Mouse (Mus musculus) midbrain, embryonic 16.5 days (tissue): Measurements from ENCODE around the gene Rad51d. TPM values are rescaled to one million over a fixed set of nuclear protein-coding genes. Genes with fewer than 3 reads are reported as not detected.
A peak's percentile ranks its signal among the peaks of the same experiment; 100 is the strongest.

Source experiments
- ATAC-seq: fragments of 200-750 bp; cut with Nextera tagmentation; 2 replicates; pipeline ENCODE4 v1.8.0; 2017; ENCODE audit warnings: moderate TSS enrichment
- H3K27ac ChIP-seq: fragments of 300-500 bp; sonication (generic); 2 replicates; pipeline ENCODE4 v1.5.1; 2014; ENCODE audit warnings: mild to moderate bottlenecking, low read length, mixed read lengths
- H3K27me3 ChIP-seq: fragments of 300-500 bp; sonication (generic); 2 replicates; pipeline ENCODE4 v1.6.1; 2014; ENCODE audit warnings: low read depth, low read length, mixed read lengths; ENCODE audit not compliant: control insufficient read depth, insufficient read depth
- H3K36me3 ChIP-seq: fragments of 300-500 bp; sonication (generic); 2 replicates; pipeline ENCODE4 v1.6.1; 2014; ENCODE audit warnings: mild to moderate bottlenecking, low read length, moderate library complexity, mixed read lengths; ENCODE audit not compliant: control insufficient read depth, insufficient read depth
- H3K4me1 ChIP-seq: fragments of 300-500 bp; sonication (generic); 2 replicates; pipeline ENCODE4 v1.6.1; 2014; ENCODE audit warnings: mild to moderate bottlenecking, low read length, mixed read lengths; ENCODE audit not compliant: control insufficient read depth, insufficient read depth
- H3K4me2 ChIP-seq: fragments of 300-500 bp; sonication (generic); 2 replicates; pipeline ENCODE4 v1.6.1; 2014; ENCODE audit warnings: mild to moderate bottlenecking, low read length, mixed read lengths
- H3K4me3 ChIP-seq: fragments of 300-500 bp; sonication (generic); 2 replicates; pipeline ENCODE4 v1.5.1; 2014; ENCODE audit warnings: low read depth, mild to moderate bottlenecking, low read length, moderate library complexity, mixed read lengths
- H3K9ac ChIP-seq: fragments of 300-500 bp; sonication (generic); 2 replicates; pipeline ENCODE4 v1.6.1; 2014; ENCODE audit warnings: low read depth, low read length, mixed read lengths
- H3K9me3 ChIP-seq: fragments of 300-500 bp; sonication (generic); replicated peaks from 2 replicates; pipeline ENCODE4 v1.6.1; 2014; ENCODE audit warnings: mild to moderate bottlenecking, low read length, mixed read lengths; ENCODE audit not compliant: control insufficient read depth, poor library complexity, severe bottlenecking
- WGBS: fragments of 180-500 bp; shearing (Covaris S2); extraction: QIAGEN DNeasy Blood & Tissue Kit; methylation state at CpG from one replicate; pipeline ENCODE4 v1.1.7; 2014; 5-methylcytosine and 5-hydroxymethylcytosine counted together
- polyA plus RNA-seq: library from polyadenylated mRNA; unstranded; fragments of >200 nt; fragmentation: Nextera tagmentation; extraction: Ambion mirVana; gene quantifications from 2 replicates; pipeline ENCODE4 v1.2.1, GENCODE M21; 2015

Gene Rad51d
- polyA plus RNA-seq, 1 experiment from 2014 or later, result 13.7 TPM

DNA sequence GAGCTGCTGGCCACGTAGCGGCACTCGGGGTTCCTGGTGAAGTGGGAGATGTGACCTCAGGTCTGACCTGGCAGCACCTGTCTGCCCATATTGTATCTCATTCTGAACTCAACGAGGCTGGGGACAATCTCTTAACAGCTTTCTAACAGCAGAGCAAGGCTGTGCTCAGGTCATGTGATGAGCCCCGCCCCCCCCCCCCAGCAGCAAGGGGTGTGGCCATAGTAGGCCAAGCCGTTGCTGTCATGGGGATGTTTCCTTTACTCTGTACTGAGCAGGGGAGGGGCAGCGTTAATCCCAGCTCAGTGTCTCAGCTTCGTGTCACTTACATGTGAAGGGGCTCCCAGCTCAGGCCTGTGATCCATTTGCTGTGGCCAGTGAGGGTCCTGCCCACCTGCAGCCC, 14.5 kb upstream of the Rad51d start:
- H3K9me3 ChIP-seq, result no peaks in the 10 kb centered on the region
- H3K4me1 ChIP-seq, result peaks cover 11% of the 10 kb centered on the region
- H3K27me3 ChIP-seq, result no peaks in the 10 kb centered on the region
- no peak overlapping the region for H3K4me3 ChIP-seq
- no peak for ATAC-seq
- no peak overlapping the region for H3K4me2 ChIP-seq
- WGBS, result 64% methylated on average over 8 of the region's 8 CpGs
- no peak overlapping the region for H3K9ac ChIP-seq
- no peak overlapping the region for H3K27ac ChIP-seq
- H3K36me3 ChIP-seq, result peaks cover 34% of the 10 kb centered on the region

DNA sequence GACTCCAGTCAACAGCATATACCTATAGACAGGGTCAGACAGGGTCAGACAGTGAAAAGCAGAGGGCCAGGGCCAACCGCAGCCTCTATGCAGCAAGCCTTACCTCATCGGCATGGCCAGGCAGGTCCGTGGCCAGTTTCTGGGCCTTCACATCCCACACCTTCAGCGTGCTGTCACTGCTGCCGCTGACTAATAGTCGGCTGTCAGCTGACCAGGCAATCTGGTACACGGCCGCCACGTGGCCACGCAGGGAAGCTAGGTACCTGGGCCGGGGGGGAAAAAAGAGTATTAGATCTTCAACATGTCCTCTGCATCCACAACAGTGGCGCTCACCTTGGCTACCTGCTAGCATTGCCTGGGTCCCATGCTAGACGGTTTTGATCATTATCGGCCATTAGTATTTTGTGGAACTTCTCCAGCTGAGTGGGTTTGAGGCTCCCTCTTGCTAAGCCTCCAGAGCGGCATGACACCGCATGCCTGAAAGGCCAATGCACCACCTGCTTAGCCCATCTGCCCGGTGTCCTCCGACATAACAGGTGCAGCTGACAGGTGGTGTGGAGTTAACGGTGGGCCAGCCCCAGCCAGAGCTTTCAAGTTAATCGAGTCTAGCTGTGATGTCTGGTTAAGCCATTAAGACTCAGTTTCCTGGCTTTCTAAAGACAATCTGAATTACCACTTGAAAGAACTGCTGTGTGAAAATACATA, 11.3 kb upstream of the Rad51d start:
- Histone ChIP-seq H3K36me3 (peaks cover 38% of the 10 kb centered on the region), H3K4me2 (no peak overlapping the region), H3K9me3 (no peaks in the 10 kb centered on the region), H3K9ac (no peak overlapping the region), H3K4me1 (no peaks in the 10 kb centered on the region), H3K27me3 (no peaks in the 10 kb centered on the region), H3K4me3 (no peak overlapping the region), H3K27ac (no peak overlapping the region)
- 95% methylated on average over 20 of the region's 20 CpGs for WGBS
- ATAC-seq, result no peak

DNA sequence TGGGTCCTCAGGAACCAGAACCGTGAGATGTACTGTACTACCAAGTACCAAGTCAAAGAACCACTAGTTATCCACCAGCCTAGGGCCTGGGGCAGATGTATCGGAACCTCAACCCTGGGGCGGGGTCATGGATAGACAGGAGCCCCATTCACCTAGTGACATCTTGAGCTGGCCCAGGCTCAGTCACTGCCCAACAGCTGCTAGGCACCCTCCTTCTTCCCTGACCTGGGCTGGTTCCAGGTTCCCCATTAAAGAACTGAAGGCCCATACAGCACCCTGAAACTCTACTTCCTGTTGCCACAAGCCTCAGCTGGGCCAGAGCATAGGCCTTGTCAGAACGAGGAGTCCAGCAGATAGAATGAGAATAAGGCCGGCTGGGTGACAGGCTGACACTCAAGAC, 9.3 kb upstream of the Rad51d start:
- no peaks in the 10 kb centered on the region for H3K4me1 ChIP-seq
- H3K9ac ChIP-seq, result no peak overlapping the region
- no peak overlapping the region for H3K27ac ChIP-seq
- H3K36me3 ChIP-seq, result peaks cover 33% of the 10 kb centered on the region
- H3K27me3 ChIP-seq, result no peaks in the 10 kb centered on the region
- no peak for ATAC-seq
- H3K4me2 ChIP-seq, result no peak overlapping the region
- H3K4me3 ChIP-seq, result no peak overlapping the region
- H3K9me3 ChIP-seq, result no peaks in the 10 kb centered on the region
- WGBS, result 89% methylated on average over 5 of the region's 5 CpGs

DNA sequence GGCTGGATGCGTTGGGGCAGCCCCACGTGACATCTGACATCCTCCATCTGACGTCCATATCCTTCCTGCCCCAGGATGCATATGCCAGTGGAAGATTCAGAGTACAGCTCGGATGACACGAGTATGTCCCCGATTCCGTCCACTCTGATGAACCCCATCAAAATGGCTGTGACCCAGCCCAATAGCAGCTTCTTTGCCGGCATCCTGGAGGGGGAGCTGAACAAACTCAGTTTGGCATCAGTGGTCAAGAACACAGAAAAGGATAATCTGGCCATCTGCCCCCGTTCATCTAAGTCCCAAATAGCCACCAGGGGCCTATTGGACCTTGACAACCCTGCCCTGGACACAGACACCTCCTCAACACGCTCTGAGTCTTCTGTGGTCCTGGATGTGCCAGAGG, 7.1 kb upstream of the Rad51d start:
- Histone ChIP-seq H3K9ac (no peak overlapping the region), H3K4me2 (no peak overlapping the region), H3K27ac (no peak overlapping the region), H3K4me1 (no peaks in the 10 kb centered on the region), H3K4me3 (no peak overlapping the region), H3K36me3 (peaks cover 17% of the 10 kb centered on the region), H3K9me3 (no peaks in the 10 kb centered on the region), H3K27me3 (no peaks in the 10 kb centered on the region)
- no peak for ATAC-seq
- WGBS, result 85% methylated on average over 10 of the region's 10 CpGs

DNA sequence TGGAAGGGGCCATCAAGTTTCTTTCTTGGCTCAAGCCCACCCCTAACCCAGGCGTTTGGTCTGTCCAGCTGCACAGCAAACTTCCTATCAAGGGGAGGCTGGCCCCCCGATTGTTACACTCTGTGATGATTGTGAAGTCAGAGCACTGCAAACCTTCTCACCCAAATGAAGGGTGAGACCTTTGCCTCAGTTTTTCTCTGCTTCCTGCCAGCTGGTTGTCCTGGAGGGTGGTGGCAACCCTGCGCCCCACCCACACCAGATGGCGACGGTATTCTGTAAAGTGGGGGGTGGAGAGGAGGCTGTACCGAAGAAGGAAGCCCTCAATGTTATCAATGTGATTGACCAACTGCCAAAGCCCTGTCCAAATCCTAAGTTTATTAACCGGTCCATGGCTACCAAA, 1.5 kb upstream of the Rad51d start, which contains the start of gene Fndc8:
Gene Fndc8 (plus strand): TSS at position 189 of the 400 bp plus-strand sequence.
- no peak within 1 kb of the TSS for H3K4me3 ChIP-seq
- H3K27me3 ChIP-seq, result peaks cover 8% of the 10 kb centered on the region; the same call in 1 of the 2 replicates
- H3K4me1 ChIP-seq, result peaks cover 14% of the 10 kb centered on the region
- no peak within 1 kb of the TSS for H3K27ac ChIP-seq
- no peak within 1 kb of the TSS for H3K4me2 ChIP-seq
- no peak within 1 kb of the TSS for H3K9ac ChIP-seq
- WGBS, result 62% methylated on average over 7 of the region's 7 CpGs
- H3K36me3 ChIP-seq, result no peaks in the 10 kb centered on the region
- no peaks in the 10 kb centered on the region for H3K9me3 ChIP-seq
- no peak for ATAC-seq

DNA sequence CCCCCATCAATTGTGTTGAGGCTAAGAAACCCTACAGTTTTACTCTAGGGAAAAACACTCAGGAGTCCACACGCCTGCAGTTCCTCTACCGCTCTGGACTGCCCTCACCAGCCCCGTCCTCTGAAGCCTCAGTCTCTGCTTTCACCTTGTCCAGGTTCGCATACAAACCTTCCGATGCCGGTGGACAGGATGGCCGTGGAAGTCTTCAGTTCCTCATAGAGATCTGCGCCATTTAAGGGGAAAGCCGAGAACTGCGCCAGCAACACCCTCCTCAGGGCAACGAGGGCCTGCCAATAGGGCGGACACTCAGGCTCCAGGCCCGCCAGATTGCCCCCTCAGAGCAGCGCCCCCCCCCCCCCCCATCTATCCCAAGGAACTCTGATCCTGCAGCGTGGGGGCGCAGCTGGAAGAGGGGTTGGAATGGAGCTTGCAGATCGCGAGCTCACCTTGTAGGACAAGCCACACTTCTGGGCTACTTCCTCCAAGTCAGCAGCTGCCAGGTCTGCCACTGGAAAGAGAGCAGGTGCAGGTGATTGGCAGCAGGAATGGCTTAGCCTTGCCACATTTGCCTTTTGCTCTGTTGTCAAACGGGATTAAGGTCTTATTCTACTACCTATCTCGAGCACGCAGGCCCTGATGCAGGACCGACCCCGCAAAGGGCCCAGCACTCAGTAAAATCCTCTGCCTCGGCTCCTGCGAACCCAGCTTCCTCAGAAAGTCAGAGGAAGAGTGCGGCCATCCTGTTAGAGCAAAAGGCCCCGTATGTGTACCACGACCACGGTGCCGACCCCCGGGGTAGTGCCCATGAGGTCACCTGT, 681 bp downstream of the Rad51d start:
- WGBS, result 3% methylated on average over 31 of the region's 31 CpGs
- Histone ChIP-seq H3K4me3 (peak overlapping the region; percentile 57), H3K27me3 (peaks cover 8% of the 10 kb centered on the region; the same call in 1 of the 2 replicates), H3K4me2 (peak overlapping the region; percentile 94), H3K9ac (peak overlapping the region; percentile 76), H3K4me1 (peaks cover 14% of the 10 kb centered on the region), H3K36me3 (no peaks in the 10 kb centered on the region), H3K27ac (peak overlapping the region; percentile 60), H3K9me3 (no peaks in the 10 kb centered on the region)
- peak; percentile 61 for ATAC-seq

DNA sequence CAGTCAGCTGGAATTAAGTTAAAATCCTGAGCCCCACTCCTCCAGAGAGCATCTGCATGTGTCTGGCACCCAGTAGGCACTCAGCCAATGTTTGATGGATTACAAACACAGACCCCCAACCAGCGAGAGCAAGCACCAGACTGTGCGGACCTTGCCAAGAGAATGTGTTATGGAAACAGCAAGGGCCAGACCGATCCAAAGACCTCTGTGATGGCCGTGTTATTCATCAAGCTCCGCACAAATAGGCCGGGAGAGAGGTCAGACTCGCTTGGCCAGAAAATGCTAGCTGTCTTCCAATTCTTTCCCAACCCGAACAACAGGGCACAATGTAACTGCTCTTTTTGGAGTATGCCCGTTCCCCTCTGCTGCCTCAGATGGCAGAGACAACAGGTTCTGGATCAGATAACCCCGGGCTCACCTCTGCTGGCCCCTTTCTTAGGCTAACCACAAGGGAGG, 1.9 kb downstream of the Rad51d start:
- WGBS, result 64% methylated on average over 10 of the region's 10 CpGs
- H3K4me2 ChIP-seq, result peak overlapping the region; percentile 94; the same call in 1 of the 2 replicates
- H3K4me1 ChIP-seq, result peaks cover 16% of the 10 kb centered on the region
- H3K9ac ChIP-seq, result peak overlapping the region; percentile 33; the same call in 1 of the 2 replicates
- H3K4me3 ChIP-seq, result no peak overlapping the region
- H3K27me3 ChIP-seq, result peaks cover 8% of the 10 kb centered on the region; the same call in 1 of the 2 replicates
- ATAC-seq, result no peak
- H3K36me3 ChIP-seq, result no peaks in the 10 kb centered on the region
- H3K9me3 ChIP-seq, result no peaks in the 10 kb centered on the region
- no peak overlapping the region for H3K27ac ChIP-seq

DNA sequence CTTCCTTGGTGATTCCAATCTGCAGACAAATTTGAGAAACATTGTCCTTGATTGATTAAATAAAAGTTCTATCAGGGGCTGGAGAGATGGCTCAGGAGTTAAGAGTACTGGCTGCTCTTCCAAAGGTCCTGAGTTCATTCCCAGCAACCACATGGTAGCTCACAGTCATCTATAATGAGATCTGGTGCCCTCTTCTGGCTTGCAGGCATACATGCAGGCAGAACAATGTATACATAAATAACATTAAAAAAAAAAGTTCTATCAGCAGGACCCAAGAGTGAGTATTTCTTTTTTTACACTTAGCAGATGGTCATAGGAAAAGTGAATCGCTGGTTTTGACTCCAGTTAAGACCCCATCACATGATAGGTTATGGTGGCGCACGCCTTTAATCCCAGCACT, 3.9 kb downstream of the Rad51d start:
- Histone ChIP-seq H3K4me3 (no peak overlapping the region), H3K4me1 (peaks cover 16% of the 10 kb centered on the region), H3K27me3 (peaks cover 3% of the 10 kb centered on the region; the same call in 1 of the 2 replicates), H3K9me3 (no peaks in the 10 kb centered on the region), H3K4me2 (no peak overlapping the region), H3K36me3 (0 out of 2 replicates have a peak, but pooled peaks cover 1% of the 10 kb centered on the region), H3K9ac (no peak overlapping the region), H3K27ac (no peak overlapping the region)
- 87% methylated on average over 3 of the region's 3 CpGs for WGBS
- no peak for ATAC-seq

DNA sequence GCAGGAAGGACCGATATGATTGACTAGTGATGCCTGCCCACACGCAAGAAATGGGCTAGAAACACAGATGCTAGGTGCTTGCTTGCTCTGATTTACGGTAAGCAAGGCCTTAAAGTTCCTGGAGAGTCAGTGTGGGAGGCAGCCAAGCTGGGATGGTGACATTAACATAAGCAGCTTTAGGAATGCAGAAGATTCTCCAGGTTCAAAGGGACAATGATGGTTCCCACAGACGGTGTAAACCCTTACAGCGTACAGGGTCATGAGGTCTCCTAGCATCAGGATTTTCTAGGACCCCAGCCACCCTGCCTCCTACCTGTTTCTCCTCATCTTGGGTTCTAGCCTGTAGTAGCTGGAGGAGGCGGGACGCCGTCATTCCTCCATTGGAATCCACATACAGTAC, 7.2 kb downstream of the Rad51d start:
- no peak overlapping the region for H3K4me3 ChIP-seq
- 78% methylated on average over 8 of the region's 8 CpGs for WGBS
- H3K4me2 ChIP-seq, result no peak overlapping the region
- 0 out of 2 replicates have a peak, but pooled peaks cover 2% of the 10 kb centered on the region for H3K36me3 ChIP-seq
- no peak for ATAC-seq
- H3K9ac ChIP-seq, result no peak overlapping the region
- no peaks in the 10 kb centered on the region for H3K9me3 ChIP-seq
- no peaks in the 10 kb centered on the region for H3K27me3 ChIP-seq
- 0 out of 2 replicates have a peak, but pooled peaks cover 2% of the 10 kb centered on the region for H3K4me1 ChIP-seq
- H3K27ac ChIP-seq, result no peak overlapping the region
